Mouse (Mus musculus) kidney, adult 8-10 months (tissue): ENCODE data around the gene Lefty1.
"Not testable (repeated sequence)": the region's sequence is repeated elsewhere in the genome, so short reads cannot be mapped to it uniquely, and the experiment has no call there.

ENCODE experiments used
- DNase-seq, 2 experiments: peaks; one replicate each; pipeline ENCODE4 v3.0.0; 2022

The Lefty1 gene

DNA sequence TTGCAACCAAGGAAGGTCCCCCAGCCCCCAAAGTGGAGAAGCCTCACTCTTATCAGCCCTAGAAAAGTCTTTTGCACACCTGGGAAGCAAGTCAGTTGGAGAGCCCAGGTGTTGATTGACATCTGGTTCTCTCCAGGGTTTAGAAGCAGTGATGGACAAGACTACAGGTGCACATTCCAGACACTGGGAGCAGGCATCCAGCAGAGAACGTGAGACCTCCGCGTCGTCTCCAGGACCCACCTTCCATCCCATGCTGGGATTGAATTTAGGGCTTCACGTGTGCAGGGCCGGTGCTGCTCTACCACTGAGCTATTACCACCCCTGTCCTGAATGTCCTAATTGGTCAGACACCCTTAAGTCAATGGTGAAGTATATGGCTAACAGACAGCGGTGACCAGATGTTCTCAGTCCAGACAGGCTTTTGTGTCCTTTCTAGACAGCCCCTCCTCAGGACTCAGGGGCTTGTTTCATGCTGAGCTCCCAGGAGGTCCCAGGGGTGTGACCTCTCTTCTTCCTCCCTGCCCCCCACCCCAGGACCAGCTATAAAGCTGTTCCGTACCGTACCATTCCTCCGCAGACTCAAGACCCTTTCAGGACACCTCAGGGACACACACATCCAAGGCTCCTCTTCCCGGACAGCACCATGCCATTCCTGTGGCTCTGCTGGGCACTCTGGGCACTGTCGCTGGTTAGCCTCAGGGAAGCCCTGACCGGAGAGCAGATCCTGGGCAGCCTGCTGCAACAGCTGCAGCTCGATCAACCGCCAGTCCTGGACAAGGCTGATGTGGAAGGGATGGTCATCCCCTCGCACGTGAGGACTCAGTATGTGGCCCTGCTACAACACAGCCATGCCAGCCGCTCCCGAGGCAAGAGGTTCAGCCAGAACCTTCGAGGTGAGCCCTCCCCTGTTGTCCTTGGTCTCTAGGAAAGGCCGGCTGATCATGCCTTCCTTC lies at the start of gene Lefty1:
TSS of gene Lefty1 (plus strand) at position 556 of the 953 bp plus-strand sequence.
- DNase-seq, result no peak

DNA sequence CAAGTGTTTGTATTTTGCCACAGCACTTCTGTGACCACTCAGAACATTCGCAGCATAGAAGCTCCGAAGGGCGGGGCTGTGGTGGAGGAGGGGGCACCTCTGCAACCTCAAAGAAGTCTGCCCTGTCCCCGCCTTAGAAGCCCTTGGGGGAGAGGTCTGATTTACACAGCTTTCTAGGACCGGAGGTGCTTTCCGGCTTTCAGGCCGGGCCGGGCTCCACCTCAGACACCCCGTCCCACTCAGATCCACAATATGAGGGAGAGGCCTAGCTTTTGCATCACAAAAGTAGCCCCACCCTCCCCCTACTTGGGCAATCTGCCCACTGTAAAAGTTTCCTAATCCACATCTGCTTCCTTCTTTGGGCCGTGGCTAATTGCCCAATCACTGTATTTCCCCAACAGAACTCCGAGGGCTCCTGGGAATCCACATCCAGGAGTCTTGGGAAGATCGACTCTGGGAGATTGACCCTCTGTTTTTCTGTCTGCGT lies 46.2 kb upstream of the Lefty1 start:
- DNase-seq, result peak; percentile 68 to 77

DNA sequence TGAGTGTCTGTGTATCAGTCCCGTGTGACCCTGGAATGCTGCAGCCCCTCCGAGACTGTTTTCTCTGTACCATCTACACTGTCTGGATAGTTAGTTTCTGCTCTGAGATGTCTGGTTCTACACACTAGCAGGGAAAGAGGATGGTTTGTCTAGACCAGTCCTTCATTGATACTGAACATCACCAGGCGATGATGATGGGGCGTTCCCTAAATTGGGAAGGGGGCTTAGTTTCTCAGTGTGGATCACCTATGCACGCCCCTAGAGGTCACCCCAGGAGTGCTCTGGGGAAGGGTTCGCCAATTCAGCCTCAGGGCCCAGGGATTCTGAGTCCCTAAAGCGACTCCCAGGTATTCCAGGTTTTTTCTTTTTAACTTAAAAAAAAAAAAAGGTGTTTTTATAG lies 45.6 kb upstream of the Lefty1 start:
- no peak for DNase-seq

DNA sequence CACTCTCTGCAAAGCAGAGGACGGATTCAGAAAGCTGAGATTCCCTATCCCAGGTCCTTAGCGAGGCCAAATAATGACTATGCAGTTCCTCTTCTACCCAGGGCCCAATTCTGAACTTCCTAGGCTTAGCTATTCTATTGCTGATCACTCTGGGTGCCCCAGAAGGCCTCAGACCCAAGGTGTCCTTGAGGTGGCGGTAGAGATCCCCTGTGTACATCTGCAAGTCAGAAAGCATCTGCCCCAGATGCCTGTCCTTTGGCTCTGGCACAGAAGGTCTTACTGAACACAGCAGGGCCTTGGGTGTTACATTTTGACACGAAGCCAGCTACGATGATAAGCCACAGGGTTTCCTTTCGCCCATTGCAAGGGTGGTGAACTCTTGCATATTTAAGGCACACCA lies 45.0 kb upstream of the Lefty1 start:
- DNase-seq, result no peak

DNA sequence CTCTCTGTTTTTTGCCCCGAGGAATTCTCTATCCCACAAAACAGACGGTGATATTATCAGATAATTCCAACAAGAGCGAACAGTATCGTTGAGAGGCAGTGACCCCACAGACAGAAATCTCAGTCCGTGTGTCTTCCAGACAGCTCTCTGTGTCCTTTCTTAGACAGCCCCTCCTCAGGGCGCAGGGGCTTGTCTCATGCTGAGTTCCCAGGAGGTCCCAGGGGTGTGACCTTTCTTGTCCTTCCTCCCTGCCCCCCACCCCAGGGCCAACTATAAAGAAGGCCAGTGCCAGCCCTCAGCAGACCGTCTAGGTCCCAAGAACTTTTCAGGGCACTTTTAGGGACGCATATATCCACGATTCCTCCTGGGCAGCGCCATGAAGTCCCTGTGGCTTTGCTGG lies 42.0 kb upstream of the Lefty1 start, which contains the start of gene Lefty2:
TSS of gene Lefty2 (plus strand) at position 301 of the 400 bp plus-strand sequence.
- no peak for DNase-seq

DNA sequence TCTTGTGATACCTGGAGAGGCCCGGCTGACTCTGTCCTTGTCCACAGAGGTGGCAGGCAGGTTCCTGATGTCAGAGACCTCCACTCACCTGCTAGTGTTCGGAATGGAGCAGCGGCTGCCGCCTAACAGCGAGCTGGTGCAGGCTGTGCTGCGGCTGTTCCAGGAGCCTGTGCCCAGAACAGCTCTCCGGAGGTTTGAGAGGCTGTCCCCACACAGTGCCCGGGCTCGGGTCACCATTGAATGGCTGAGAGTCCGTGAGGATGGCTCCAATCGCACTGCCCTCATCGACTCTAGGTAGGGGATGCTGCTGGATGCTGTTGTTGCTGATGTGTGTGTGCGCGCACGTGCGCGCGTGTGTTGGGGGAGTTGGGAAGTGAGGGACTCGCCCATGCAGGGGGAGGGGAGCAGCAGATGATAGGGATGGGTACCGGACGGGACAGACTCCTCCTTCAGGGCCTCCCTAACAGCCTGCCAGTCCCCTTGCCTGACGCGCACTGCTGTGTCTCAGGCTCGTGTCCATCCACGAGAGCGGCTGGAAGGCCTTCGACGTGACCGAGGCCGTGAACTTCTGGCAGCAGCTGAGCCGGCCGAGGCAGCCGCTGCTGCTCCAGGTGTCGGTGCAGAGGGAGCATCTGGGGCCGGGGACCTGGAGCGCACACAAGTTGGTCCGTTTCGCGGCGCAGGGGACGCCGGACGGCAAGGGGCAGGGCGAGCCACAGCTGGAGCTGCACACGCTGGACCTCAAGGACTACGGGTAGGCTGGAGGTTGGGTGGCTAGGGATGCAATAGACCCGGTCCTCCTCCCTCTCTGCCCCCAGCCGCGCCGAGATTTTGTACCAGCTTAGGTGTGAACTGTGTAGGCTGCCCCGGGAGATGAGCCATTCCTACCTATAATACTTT lies 40.5 kb upstream of the Lefty1 start:
- DNase-seq, result not testable (repeated sequence)

DNA sequence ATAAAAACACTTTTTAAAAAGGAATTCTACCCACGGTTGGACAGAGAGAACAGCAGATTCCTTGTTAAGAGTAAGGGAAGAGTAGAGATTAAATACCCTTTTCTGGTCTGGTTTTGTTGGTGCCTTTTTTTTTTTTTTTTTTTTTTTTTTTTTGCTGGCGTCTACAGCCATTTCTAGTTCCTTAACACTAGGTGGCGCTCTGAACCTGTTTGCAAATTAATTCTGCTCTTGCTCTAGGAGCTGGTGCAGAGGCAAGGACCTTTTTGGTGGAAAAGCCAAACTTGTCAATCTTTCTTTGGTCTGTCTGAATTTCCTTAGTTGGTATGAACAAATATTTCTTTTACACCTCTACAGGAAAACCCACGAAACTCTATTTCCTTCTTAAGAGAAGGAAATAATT lies 33.7 kb upstream of the Lefty1 start:
- DNase-seq, result peak in 1 of 2 experiments; percentile 34

DNA sequence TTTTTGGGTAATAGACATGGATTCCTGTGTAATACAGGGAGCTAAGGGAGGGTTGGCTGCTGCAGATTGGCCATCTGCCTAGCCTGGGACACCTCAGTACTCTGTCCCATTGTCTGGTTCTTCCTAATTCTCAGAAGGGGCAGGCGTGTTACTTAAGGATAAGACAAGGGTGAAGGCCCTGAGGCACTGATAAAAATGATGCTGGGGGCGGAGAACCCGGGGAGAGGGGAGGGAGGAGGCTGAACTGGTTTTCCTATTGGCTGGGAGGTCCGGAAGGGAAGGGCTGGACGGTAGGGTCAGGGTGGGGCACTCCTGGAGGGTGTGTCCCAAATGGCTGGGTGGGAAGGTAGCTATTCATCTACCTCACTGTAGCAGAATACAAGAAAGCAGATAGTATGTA lies 31.9 kb upstream of the Lefty1 start:
- DNase-seq, result no peak

DNA sequence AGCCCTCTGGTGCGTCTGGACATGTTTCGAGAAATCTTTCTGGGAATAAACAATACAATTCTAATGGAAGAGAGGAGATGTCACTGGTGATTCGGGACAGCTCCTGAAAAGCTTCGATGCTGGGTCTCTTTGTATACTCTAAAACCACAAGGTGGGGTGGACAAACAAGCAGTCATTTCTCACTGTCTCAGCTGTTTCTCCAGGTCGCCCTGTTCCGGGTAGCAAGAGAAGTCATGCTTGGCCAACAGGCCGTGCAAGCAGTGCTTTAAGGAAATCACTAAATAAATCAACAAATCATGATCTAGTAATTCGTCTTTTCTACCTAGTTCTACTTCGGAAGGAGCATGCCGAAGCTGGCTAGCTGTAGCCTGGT lies 31.2 kb upstream of the Lefty1 start:
- no peak for DNase-seq

DNA sequence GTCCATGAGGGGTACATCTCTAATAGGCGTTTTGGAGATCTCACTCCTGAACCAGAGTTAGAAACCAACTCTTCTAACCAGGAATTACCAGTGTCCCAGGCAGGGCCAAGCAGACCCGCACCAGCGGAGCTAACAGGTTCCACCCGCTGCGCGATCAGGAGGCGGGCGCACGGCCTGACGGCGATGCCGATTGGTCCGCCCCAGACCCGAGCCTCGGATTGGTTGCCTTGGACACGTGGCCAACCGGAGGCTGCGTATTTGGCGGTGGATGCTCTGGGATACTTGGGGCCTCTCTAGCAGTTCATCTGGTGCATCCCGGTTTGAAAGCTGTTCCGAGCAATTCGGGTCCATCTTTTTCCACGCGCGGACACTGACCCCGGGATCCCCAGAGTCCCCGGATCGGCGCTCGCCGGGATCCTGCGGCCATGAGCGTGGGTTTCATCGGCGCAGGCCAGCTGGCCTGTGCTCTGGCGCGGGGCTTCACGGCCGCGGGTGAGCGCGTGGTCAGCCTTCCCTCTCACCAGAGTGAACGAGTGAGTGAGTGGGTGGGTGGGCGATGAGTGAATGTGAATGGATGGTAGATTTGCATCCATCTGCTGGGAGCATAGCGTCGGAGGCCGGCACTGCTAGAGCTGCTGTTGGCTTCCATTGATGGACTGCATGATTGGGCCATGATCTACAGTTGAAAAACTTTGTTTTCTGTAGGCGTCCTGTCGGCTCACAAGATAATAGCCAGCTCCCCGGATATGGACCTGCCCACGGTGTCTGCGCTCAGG lies 30.6 kb upstream of the Lefty1 start, which contains the start of gene Pycr2:
TSS of gene Pycr2 (plus strand) at position 255 of the 776 bp plus-strand sequence.
- DNase-seq, result peak; percentile 93 to 95

DNA sequence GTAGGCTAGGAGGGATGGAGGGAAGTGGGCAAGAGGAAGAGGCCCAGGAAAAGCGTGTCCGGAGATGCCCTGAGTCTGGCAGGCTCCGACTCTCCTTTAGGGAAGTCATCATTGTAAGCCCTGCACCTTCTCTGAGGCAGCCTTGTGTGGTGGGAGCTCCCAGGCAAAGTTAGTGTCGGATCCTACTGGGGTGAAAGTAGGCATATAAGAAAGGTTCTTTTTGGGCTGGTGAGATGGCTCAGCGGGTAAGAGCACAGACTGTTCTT lies 30.1 kb upstream of the Lefty1 start:
- no peak for DNase-seq

DNA sequence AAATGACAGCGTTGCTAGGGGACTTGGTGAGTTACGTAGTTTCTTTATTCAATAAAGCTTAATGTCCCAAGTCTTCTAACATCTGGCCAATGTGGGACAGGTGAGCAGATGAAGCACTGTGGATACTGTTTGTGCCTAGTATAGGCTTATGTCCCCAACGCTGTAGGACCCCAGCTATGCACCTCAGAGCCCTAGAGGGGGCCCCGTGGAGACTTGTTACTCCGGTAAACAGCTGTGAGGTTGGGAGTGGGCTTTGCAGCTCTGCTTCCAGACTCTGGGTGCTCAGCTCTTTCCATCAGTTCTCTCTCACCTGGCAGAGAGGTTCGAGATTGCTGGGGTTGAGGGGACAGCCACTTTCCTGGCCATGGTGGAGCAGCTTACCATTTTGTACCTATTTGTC lies 29.5 kb upstream of the Lefty1 start:
- DNase-seq, result no peak

DNA sequence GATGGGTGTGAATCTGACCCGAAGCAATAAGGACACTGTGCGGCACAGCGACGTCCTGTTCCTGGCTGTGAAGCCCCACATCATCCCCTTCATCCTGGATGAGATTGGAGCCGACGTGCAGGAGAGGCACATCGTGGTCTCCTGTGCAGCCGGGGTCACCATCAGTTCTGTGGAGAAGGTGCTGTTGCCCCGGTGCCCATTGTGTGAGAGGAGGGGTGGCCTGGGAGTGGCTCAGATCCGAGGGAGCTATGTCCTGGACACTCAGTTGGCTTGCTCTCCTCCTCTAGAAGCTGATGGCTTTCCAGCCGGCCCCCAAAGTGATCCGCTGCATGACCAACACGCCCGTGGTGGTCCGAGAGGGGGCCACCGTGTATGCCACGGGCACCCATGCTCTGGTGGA lies 28.9 kb upstream of the Lefty1 start:
- DNase-seq, result no peak

DNA sequence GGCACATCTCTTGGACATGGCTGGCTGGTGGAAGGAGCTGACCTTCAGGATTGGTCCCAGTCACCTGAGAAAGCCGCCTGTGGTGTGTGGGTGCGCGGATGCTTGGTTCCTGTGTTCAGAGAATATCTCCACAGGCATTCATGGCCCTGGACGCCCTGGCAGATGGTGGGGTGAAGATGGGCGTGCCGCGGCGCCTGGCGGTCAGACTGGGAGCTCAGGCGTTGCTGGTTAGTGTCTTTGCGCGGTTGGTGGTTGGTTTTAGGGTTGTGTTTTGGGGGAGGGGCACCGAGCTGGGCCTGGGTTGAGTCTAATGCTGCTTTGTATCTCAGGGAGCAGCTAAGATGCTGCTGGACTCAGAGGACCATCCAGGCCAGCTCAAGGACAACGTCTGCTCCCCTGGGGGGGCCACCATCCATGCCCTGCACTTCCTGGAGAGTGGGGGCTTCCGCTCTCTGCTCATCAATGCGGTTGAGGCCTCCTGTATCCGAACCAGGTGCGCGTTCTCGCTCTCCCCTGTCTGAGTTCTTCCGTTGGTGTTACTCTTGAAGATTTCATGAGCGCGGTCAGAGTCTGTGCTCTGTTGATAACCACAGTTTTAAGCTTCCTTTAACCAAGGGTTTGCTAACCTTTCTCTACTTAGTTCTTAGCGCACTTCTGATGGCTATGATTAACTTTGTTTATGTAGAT lies 28.2 kb upstream of the Lefty1 start:
- DNase-seq, result no peak

DNA sequence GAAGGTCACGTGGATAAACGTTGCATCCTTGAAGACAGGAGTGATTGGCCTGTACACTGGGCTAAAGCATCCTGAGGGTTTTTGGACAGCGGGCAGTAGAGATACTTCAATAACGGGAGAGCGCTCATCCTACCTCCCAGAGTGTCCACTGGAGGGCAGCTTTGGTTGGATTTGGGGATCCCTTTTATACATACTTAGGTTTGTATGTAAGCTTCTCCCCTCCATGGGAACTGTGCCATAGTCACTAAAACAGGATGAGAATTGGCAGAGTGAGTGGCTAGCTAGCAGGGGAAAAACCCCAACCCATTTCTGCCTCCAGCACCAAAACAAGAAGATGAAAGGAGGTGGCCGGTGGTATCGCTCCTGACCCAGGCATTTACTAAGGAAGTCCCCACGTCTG lies 23.7 kb upstream of the Lefty1 start:
- DNase-seq, result no peak

DNA sequence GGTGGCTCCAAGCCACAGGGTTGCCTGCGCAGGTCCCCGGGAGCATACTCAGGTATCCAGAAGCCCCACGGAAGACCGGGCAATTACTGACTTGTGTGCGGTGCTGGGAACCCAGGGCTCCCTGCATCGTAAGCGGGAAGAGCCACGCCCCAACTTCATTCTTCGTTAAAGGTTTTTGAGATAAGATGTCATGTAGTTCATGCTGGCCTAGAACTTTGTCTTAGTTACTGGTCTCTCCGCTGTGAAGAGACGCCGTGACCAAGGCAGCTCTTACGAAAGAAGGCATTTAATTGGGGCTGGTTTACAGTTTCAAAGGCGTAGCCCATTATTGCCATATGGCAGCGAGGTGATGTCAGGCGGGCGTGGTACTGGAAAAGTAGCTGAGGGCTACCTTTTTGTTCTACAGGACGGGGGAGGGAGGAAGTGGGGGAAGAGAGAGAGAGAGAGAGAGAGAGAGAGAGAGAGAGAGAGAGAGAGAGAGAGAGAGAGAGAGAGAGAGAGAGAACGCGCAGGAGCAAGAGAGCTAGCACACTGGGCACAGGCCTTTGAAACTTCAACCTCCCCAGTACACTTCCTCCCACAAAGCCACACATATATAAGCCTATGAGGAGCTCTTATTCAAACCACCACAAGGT lies 23.1 kb upstream of the Lefty1 start:
- DNase-seq, result no peak

DNA sequence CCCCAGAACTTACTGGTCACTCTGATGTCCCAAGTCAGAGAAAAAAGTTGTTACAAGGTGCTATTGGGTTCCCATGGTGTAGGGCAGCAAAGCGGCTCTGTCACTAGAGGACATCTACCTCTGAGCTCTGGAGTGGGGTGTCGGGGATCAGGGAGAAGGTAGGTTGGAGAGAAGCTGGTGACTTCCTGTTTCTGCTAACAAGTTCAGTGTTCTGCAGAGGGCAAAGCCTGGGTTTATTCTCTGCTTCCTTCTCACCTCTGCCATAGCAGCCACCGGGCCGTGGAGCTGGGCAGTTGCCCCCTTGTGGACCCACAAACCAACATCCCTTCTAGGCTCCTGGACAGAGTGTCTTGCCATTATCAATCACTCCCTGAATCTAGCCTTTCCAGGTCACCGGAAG lies 22.0 kb upstream of the Lefty1 start:
- DNase-seq, result no peak

DNA sequence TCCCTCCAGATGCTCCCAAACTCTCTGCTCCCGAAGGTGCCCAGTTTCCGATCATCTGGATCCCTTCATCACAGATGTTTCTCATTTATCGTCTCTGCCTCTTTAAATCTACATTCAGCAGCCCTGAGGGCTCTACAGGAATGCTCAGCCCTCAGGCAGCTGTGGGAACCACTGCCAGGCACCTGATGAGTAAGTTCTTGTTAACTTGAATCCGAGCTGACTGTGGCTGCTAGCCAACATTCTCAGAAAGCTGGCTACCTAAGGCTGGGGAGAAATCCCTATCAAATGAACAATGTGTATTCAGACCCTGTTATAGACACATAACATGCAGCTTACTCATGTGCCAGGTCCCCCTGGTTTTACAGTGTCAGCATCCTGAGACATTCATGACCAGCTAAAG lies 21.0 kb upstream of the Lefty1 start:
- no peak for DNase-seq

DNA sequence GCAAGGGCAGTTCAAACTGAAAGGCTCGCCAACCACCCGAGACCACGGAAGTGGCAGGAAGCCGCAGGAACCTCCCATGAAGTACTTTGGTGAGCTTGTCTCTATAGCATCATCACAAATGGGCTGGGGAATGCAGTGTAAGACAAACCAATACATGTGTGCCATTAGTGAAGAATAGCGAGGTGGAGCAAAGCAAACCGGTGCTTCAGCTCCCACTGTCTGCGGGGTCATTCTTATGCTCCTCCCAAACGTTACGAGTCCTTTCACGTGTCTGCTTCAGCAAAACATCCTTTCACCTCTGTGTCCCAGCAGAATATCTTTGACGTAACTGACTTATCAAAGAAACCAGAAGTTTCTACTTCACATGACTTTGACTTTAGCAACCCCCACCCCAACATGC lies 18.4 kb upstream of the Lefty1 start:
- no peak for DNase-seq

DNA sequence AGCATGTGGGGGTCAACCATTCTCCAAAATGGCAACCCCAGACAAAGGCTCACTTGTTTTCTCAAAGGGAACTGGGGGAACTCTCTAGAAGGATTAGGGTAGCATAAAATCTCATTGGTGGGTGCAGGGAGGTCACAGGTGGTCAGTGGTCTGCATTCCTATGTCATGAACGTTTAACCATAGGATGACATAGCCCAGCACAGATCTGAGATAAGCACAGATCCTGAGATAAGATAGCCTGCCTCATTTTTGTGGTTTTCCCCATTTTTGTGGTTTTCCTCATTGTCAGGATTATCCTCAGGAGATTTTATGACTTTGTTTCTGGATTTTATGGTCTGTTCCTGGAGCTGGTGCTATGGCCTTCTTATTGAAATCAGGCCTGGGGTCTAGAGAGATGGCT lies 17.8 kb upstream of the Lefty1 start:
- no peak for DNase-seq

DNA sequence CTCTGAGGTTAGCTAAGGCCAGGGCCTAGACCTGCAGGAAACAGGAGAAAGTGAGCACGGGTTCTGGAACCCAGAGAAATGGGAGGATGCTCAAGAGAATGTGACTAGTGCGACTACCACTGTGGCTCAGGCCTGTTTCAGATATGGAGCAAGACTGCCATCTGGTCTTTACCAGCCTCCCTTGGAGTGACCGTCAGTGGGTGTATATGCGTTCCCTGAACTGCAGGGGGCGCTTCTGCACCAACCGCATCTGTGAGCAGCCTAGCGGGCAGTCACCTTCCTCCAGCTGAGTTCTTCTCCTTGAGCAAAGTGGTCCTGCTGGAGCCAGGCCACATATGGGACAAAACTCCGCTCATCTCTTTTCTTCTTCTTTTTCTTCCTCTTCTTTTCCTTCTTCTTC lies 15.1 kb upstream of the Lefty1 start:
- DNase-seq, result no peak
